Comparison of ENCODE assay signal across 38 mouse cellular contexts in genomic region chr5:114057129-114057731, GRCm38 (mm10). TPM values are rescaled to one million over a fixed set of nuclear protein-coding genes. Genes with fewer than 3 reads are reported as not detected.
A peak's percentile ranks its signal among the peaks of the same experiment; 100 is the strongest.
DNase-seq lines count a peak whose midpoint lies in the region; ATAC-seq lines count a peak whose summit lies in the region.
"Had no signal": no experiment of that assay in that cellular context is flagged by ENCODE, and none has a peak within 500 bp of the region (broad histone marks: within the 10 kb centered on the region; RNA-seq: fewer than 3 reads in every experiment).

No protein-coding gene starts in this region.

- H3K27ac ChIP-seq in forebrain, embryonic 14.5 days (ENCODE audit: low read depth, low read length): no peak overlapping the region
- H3K27ac ChIP-seq in forebrain, embryonic 13.5 days: no peak overlapping the region
- H3K27ac ChIP-seq: embryonic facial prominence, embryonic 10.5 days; embryonic facial prominence, embryonic 15.5 days; heart, embryonic 13.5 days; hindbrain, embryonic 10.5 days; intestine, embryonic 15.5 days; liver, embryonic 14.5 days; macrophage; neural tube, embryonic 15.5 days; stomach, postnatal 0 days had no signal

- 72% methylated on average over 9 of the region's 9 CpGs for WGBS in forebrain, embryonic 14.5 days
- 74% methylated on average over 9 of the region's 9 CpGs for WGBS in forebrain, embryonic 13.5 days

- no peaks in the 10 kb centered on the region for H3K4me1 ChIP-seq in forebrain, embryonic 14.5 days (ENCODE audit: control insufficient read depth, insufficient read depth, low read length)
- 0 out of 2 replicates have a peak, but pooled peaks cover 2% of the 10 kb centered on the region for H3K4me1 ChIP-seq in forebrain, embryonic 13.5 days
- H3K4me1 ChIP-seq: neural tube, embryonic 15.5 days had no signal

- ATAC-seq in forebrain, embryonic 14.5 days: peak; percentile 42; the same call in 1 of the 2 replicates
- ATAC-seq in forebrain, embryonic 13.5 days: no peak
- ATAC-seq in activated CD4-positive, CD25-positive, alpha-beta regulatory T cell, adult 4 months: no peak
- ATAC-seq: hindbrain, embryonic 16.5 days; intestine, embryonic 15.5 days; Patski had no signal

- no peak overlapping the region for H3K4me2 ChIP-seq in forebrain, embryonic 14.5 days (ENCODE audit: low read length)
- H3K4me2 ChIP-seq in forebrain, embryonic 13.5 days: no peak overlapping the region
- H3K4me2 ChIP-seq: embryonic facial prominence, embryonic 15.5 days; heart, embryonic 13.5 days; intestine, embryonic 15.5 days; neural tube, embryonic 15.5 days had no signal

- H3K4me3 ChIP-seq in forebrain, embryonic 14.5 days (ENCODE audit: low read depth, low read length): no peak overlapping the region
- no peak overlapping the region for H3K4me3 ChIP-seq in forebrain, embryonic 13.5 days
- H3K4me3 ChIP-seq: embryonic facial prominence, embryonic 10.5 days; embryonic facial prominence, embryonic 15.5 days; heart, embryonic 13.5 days; hindbrain, embryonic 10.5 days; intestine, embryonic 15.5 days; neural tube, embryonic 15.5 days had no signal

- no peak overlapping the region for H3K9ac ChIP-seq in forebrain, embryonic 14.5 days (ENCODE audit: low read length)
- H3K9ac ChIP-seq in forebrain, embryonic 13.5 days: no peak overlapping the region
- H3K9ac ChIP-seq: embryonic facial prominence, embryonic 15.5 days; heart, embryonic 13.5 days; intestine, embryonic 15.5 days; liver, embryonic 14.5 days; neural tube, embryonic 15.5 days had no signal

- H3K27me3 ChIP-seq in forebrain, embryonic 14.5 days (replicated peaks; ENCODE audit: control insufficient read depth, insufficient read depth, low read length): no peaks in the 10 kb centered on the region
- no peaks in the 10 kb centered on the region for H3K27me3 ChIP-seq in forebrain, embryonic 13.5 days
- H3K27me3 ChIP-seq: embryonic facial prominence, embryonic 15.5 days; intestine, embryonic 15.5 days; neural tube, embryonic 15.5 days had no signal

- H3K36me3 ChIP-seq in forebrain, embryonic 14.5 days (ENCODE audit: control insufficient read depth, insufficient read depth, low read length): peaks cover 22% of the 10 kb centered on the region
- peaks cover 40% of the 10 kb centered on the region for H3K36me3 ChIP-seq in forebrain, embryonic 13.5 days (ENCODE audit: poor library complexity, severe bottlenecking)
- H3K36me3 ChIP-seq: embryonic facial prominence, embryonic 10.5 days; embryonic facial prominence, embryonic 15.5 days; G1E; heart, embryonic 13.5 days; intestine, embryonic 15.5 days had no signal

- no peaks in the 10 kb centered on the region for H3K9me3 ChIP-seq in forebrain, embryonic 14.5 days (replicated peaks; ENCODE audit: control insufficient read depth, low read length)
- no peaks in the 10 kb centered on the region for H3K9me3 ChIP-seq in forebrain, embryonic 13.5 days (replicated peaks)
- H3K9me3 ChIP-seq: embryonic facial prominence, embryonic 10.5 days; embryonic facial prominence, embryonic 15.5 days; G1E; heart, embryonic 13.5 days; hindbrain, embryonic 10.5 days; intestine, embryonic 15.5 days; neural tube, embryonic 15.5 days had no signal

- DNase-seq in cerebellum, adult 18-20 months: peak; percentile 33 to 40
- no peak for DNase-seq in cerebellum, adult 11 months
- peak; percentile 65 for DNase-seq in forebrain, embryonic 14.5 days (ENCODE audit: low spot score)
- peak; percentile 23 to 29 for DNase-seq in layer of hippocampus, postnatal 10 days (ENCODE audit: low spot score in 2 of 2)
- no peak for DNase-seq in layer of hippocampus, postnatal 14 days (ENCODE audit: low spot score in 2 of 2)
- no peak for DNase-seq in retina, embryonic 14.5 days (ENCODE audit: low spot score)
- DNase-seq: adrenal gland, postnatal 14 days; gastrocnemius, postnatal 10 days; heart, postnatal 10 days; kidney, adult 2 months; kidney, postnatal 36 days; liver; lung, adult 2 months; lung, postnatal 10 days; midbrain, embryonic 14.5 days; right cerebral cortex, adult 18-20 months; spleen, adult 18-20 months; thymus, adult 18-20 months; thymus, postnatal 25 days had no signal

RNA-seq across cellular contexts. Expression of gene Usp30, which starts 8.0 kb away (rescaled TPM):
- polyA plus RNA-seq in forebrain, embryonic 14.5 days (2014; fragmentation: Nextera tagmentation; extraction: Ambion mirVana): 13.9 and 16.9 TPM in 2 replicates
- polyA plus RNA-seq in forebrain, embryonic 13.5 days (2015; fragmentation: Nextera tagmentation; extraction: Ambion mirVana): 16.2 and 17.7 TPM in 2 replicates
- total RNA-seq in layer of hippocampus, postnatal 10 days (2021): 10 to 100 TPM; 25.3 to 32.8 TPM
- total RNA-seq in layer of hippocampus, postnatal 14 days (2021): 10 to 100 TPM; 31.3 to 34.7 TPM
- 1 to 10 TPM; 2.4 to 3.5 TPM for polyA plus RNA-seq in activated CD4-positive, CD25-positive, alpha-beta regulatory T cell, adult 4 months (2017; shearing (Covaris generic))

RNA-seq across cellular contexts. Expression of gene Svop, which starts 34.1 kb away (rescaled TPM):
- polyA plus RNA-seq in forebrain, embryonic 14.5 days (2014; fragmentation: Nextera tagmentation; extraction: Ambion mirVana): 60.5 and 80.1 TPM in 2 replicates
- 52.2 and 57.1 TPM in 2 replicates for polyA plus RNA-seq in forebrain, embryonic 13.5 days (2015; fragmentation: Nextera tagmentation; extraction: Ambion mirVana)
- total RNA-seq in layer of hippocampus, postnatal 10 days (2021): 100 to 1,000 TPM; 134 to 141 TPM
- total RNA-seq in layer of hippocampus, postnatal 14 days (2021): 100 to 1,000 TPM; 169 to 176 TPM
- polyA plus RNA-seq in activated CD4-positive, CD25-positive, alpha-beta regulatory T cell, adult 4 months (2017; shearing (Covaris generic)): not detected
- total RNA-seq: heart, adult 8-10 months; heart, postnatal 10 days; megakaryocyte-erythroid progenitor cell, adult 5-6 weeks had no signal
- polyA plus RNA-seq: G1E; liver, embryonic 14.5 days; lung, adult 2 months; macrophage had no signal

RNA-seq across cellular contexts. Expression of gene Dao, which starts 53.7 kb away (rescaled TPM):
- not detected in 2 replicates for polyA plus RNA-seq in forebrain, embryonic 14.5 days (2014; fragmentation: Nextera tagmentation; extraction: Ambion mirVana)
- not detected in 2 replicates for polyA plus RNA-seq in forebrain, embryonic 13.5 days (2015; fragmentation: Nextera tagmentation; extraction: Ambion mirVana)
- not detected for total RNA-seq in layer of hippocampus, postnatal 10 days (2021)
- total RNA-seq in layer of hippocampus, postnatal 14 days (2021): not detected
- polyA plus RNA-seq in activated CD4-positive, CD25-positive, alpha-beta regulatory T cell, adult 4 months (2017; shearing (Covaris generic)): under 1 TPM in 1 of 2 experiments, not detected in 1; 0.48 TPM
- total RNA-seq: adrenal gland, postnatal 14 days; G1E; gastrocnemius, postnatal 10 days; heart, adult 8-10 months; heart, postnatal 10 days; left cerebral cortex, adult 18-20 months; left cerebral cortex, postnatal 14 days; megakaryocyte-erythroid progenitor cell, adult 5-6 weeks had no signal
- polyA plus RNA-seq: embryonic facial prominence, embryonic 10.5 days; embryonic facial prominence, embryonic 15.5 days; G1E; heart, embryonic 13.5 days; hindbrain, embryonic 10.5 days; hindbrain, embryonic 16.5 days; limb, embryonic 11.5 days; liver, embryonic 14.5 days; macrophage; midbrain, embryonic 14.5 days; neural tube, embryonic 15.5 days had no signal

Comparison
In these comparisons a context has a peak if more than half of its experiments do, and no peak if none do; other contexts are left out.
1. DNase-seq: peak in cerebellum, adult 18-20 months (2 of 2), forebrain, embryonic 14.5 days (single experiment) and layer of hippocampus, postnatal 10 days (2 of 2); none in cerebellum, adult 11 months (single experiment), layer of hippocampus, postnatal 14 days (0 of 2) and retina, embryonic 14.5 days (single experiment).
2. RNA of gene Svop, which starts 34.1 kb away (polyA plus RNA-seq): 60.5 to 80.1 TPM in forebrain, embryonic 14.5 days and 52.2 to 57.1 TPM in forebrain, embryonic 13.5 days; not detected in activated CD4-positive, CD25-positive, alpha-beta regulatory T cell, adult 4 months; every median in the first group is over 10 times any median in the second.